8 mouse cellular contexts compared by ENCODE assay signal in the genomic region with DNA sequence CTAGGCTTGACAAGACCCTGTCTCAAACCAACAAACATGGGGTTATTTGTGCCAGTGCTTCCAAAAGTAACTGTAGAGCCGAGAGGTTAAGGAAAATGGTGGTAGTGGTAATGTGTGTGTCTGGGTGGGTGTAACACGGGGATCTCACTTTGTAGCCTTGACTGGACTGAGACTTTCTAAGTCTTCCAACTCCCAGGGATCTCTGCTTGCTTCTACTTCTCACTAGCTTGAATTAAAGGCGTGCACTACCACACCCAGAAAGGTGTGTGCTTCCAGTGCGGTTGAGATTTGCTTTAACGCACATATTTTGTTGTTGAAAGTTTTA. TPM values are rescaled to one million over a fixed set of nuclear protein-coding genes. Genes with fewer than 3 reads are reported as not detected.
DNase-seq lines count a peak whose midpoint lies in the region; ATAC-seq and TF ChIP-seq lines count a peak whose summit lies in the region.

No protein-coding gene starts in this region.

- peak overlapping the region; percentile 96 for H3ac ChIP-seq in myocyte (ENCODE audit: control insufficient read depth, insufficient read length)

- peaks cover 30% of the 10 kb centered on the region for H3K79me2 ChIP-seq in myocyte (ENCODE audit: control insufficient read depth, insufficient read depth)

- peak overlapping the region; percentile 93 for H3K9ac ChIP-seq in kidney, postnatal 0 days (ENCODE audit: low read depth, low read length)
- peak overlapping the region; percentile 40 for H3K9ac ChIP-seq in embryonic facial prominence, embryonic 12.5 days
- peak overlapping the region; percentile 99 for H3K9ac ChIP-seq in intestine, embryonic 16.5 days (ENCODE audit: low read depth, low read length)

- no peaks in the 10 kb centered on the region for H3K36me3 ChIP-seq in kidney, postnatal 0 days (ENCODE audit: insufficient read depth, low read length)
- no peaks in the 10 kb centered on the region for H3K36me3 ChIP-seq in embryonic facial prominence, embryonic 12.5 days
- H3K36me3 ChIP-seq in intestine, embryonic 16.5 days (ENCODE audit: control insufficient read depth, insufficient read depth, low read length) = no peaks in the 10 kb centered on the region
- peaks cover 6% of the 10 kb centered on the region for H3K36me3 ChIP-seq in myocyte (ENCODE audit: control insufficient read depth, insufficient read depth)

- peak overlapping the region; percentile 75 for H3K4me3 ChIP-seq in kidney, postnatal 0 days (replicated peaks; ENCODE audit: low read depth, low read length)
- H3K4me3 ChIP-seq in embryonic facial prominence, embryonic 12.5 days = peak overlapping the region; percentile 78
- peak overlapping the region; percentile 85 for H3K4me3 ChIP-seq in intestine, embryonic 16.5 days (ENCODE audit: low read length)
- peak overlapping the region; percentile 32 for H3K4me3 ChIP-seq in myocyte

- no peaks in the 10 kb centered on the region for H3K9me3 ChIP-seq in kidney, postnatal 0 days (replicated peaks; ENCODE audit: low read length)
- no peaks in the 10 kb centered on the region for H3K9me3 ChIP-seq in embryonic facial prominence, embryonic 12.5 days
- H3K9me3 ChIP-seq in intestine, embryonic 16.5 days (ENCODE audit: control insufficient read depth, low read length) = no peaks in the 10 kb centered on the region

- TF ChIP-seq CTCF in kidney, postnatal 0 days (IDR thresholded peaks at IDR 0.05; ENCODE audit: low read depth) = no peak

- 11% methylated on average over 5 of the region's 5 CpGs for WGBS in kidney, postnatal 0 days
- WGBS in embryonic facial prominence, embryonic 12.5 days = 9% methylated on average over 5 of the region's 5 CpGs
- WGBS in intestine, embryonic 16.5 days = 8% methylated on average over 5 of the region's 5 CpGs

- peak overlapping the region; percentile 56 for H3K4me2 ChIP-seq in kidney, postnatal 0 days (ENCODE audit: low read length)
- H3K4me2 ChIP-seq in embryonic facial prominence, embryonic 12.5 days (replicated peaks) = peak overlapping the region; percentile 52
- H3K4me2 ChIP-seq in intestine, embryonic 16.5 days (ENCODE audit: low read depth, low read length) = peak overlapping the region; percentile 63
- peak overlapping the region; percentile 99 for H3K4me2 ChIP-seq in myocyte (ENCODE audit: low read depth)

- ATAC-seq in kidney, postnatal 0 days (replicated peaks; ENCODE audit: low FRiP score, low read depth) = no peak
- ATAC-seq in embryonic facial prominence, embryonic 12.5 days (ENCODE audit: insufficient number of reproducible peaks, insufficient read depth, low FRiP score, low TSS enrichment) = peak; percentile 43
- peak; percentile 60 for ATAC-seq in intestine, embryonic 16.5 days

- peak overlapping the region; percentile 63; the same call in 1 of the 2 replicates for H3K27ac ChIP-seq in kidney, postnatal 0 days
- peak overlapping the region; percentile 79 for H3K27ac ChIP-seq in embryonic facial prominence, embryonic 12.5 days
- H3K27ac ChIP-seq in intestine, embryonic 16.5 days (ENCODE audit: low read length) = peak overlapping the region; percentile 91

- no peak for TF ChIP-seq POLR2A in myocyte (IDR thresholded peaks at IDR 0.05; ENCODE audit: insufficient read length, low read depth)

- H3K4me1 ChIP-seq in kidney, postnatal 0 days (replicated peaks; ENCODE audit: insufficient read depth, low read length) = no peaks in the 10 kb centered on the region; the same call in 1 of the 2 replicates
- peaks cover 7% of the 10 kb centered on the region; the same call in 1 of the 2 replicates for H3K4me1 ChIP-seq in embryonic facial prominence, embryonic 12.5 days
- 0 out of 2 replicates have a peak, but pooled peaks cover 3% of the 10 kb centered on the region for H3K4me1 ChIP-seq in intestine, embryonic 16.5 days (ENCODE audit: control insufficient read depth, insufficient read depth, low read length)

- H3K27me3 ChIP-seq in kidney, postnatal 0 days (ENCODE audit: insufficient read depth, low read length) = no peaks in the 10 kb centered on the region
- H3K27me3 ChIP-seq in embryonic facial prominence, embryonic 12.5 days = no peaks in the 10 kb centered on the region
- no peaks in the 10 kb centered on the region for H3K27me3 ChIP-seq in intestine, embryonic 16.5 days (replicated peaks; ENCODE audit: control insufficient read depth, insufficient read depth, low read length)
- H3K27me3 ChIP-seq in myocyte (ENCODE audit: control insufficient read depth, insufficient read depth, insufficient read length) = no peaks in the 10 kb centered on the region

- no peak for DNase-seq in kidney, postnatal 0 days (ENCODE audit: low spot score)
- DNase-seq in kidney, postnatal 25 days = no peak
- DNase-seq in frontal cortex, adult 2 months (ENCODE audit: extremely low spot score in 1 of 2, low spot score in 1 of 2) = no peak
- DNase-seq in embryo, embryonic 10.5 days (ENCODE audit: low spot score) = no peak
- DNase-seq in frontal cortex, postnatal 10 days (ENCODE audit: low spot score in 2 of 2) = no peak

TF ChIP-seq in myocyte, 11 proteins besides CTCF, POLR2A, EP300 and RAD21:
- TF ChIP-seq E2F4 (IDR thresholded peaks at IDR 0.05; ENCODE audit: insufficient read depth) = no peak

RNA-seq across cellular contexts. Expression of a gene that starts 0.3 kb away (rescaled TPM):
- 15.9 and 17.2 TPM in 2 replicates for polyA plus RNA-seq in kidney, postnatal 0 days (2015; fragmentation: Nextera tagmentation; extraction: Ambion mirVana)
- polyA plus RNA-seq in embryonic facial prominence, embryonic 12.5 days (2016; fragmentation: Nextera tagmentation; extraction: Ambion mirVana) = 26.3 and 29.2 TPM in 2 replicates
- polyA plus RNA-seq in intestine, embryonic 16.5 days (2015; fragmentation: Nextera tagmentation; extraction: Ambion mirVana) = 12.6 and 16.0 TPM in 2 replicates
- 5.3 TPM for polyA plus RNA-seq in myocyte (2012; fragmentation: generic; extraction: Trizol)
- polyA plus RNA-seq in frontal cortex, adult 2 months (2012; rRNA removed) = 27.0 and 30.3 TPM in 2 replicates

RNA-seq across cellular contexts. Expression of a gene that starts 12.7 kb away (rescaled TPM):
- 3.9 and 4.5 TPM in 2 replicates for polyA plus RNA-seq in kidney, postnatal 0 days (2015; fragmentation: Nextera tagmentation; extraction: Ambion mirVana)
- polyA plus RNA-seq in embryonic facial prominence, embryonic 12.5 days (2016; fragmentation: Nextera tagmentation; extraction: Ambion mirVana) = 0.29 and 0.52 TPM in 2 replicates
- 2.7 and 3.5 TPM in 2 replicates for polyA plus RNA-seq in intestine, embryonic 16.5 days (2015; fragmentation: Nextera tagmentation; extraction: Ambion mirVana)
- polyA plus RNA-seq in myocyte (2012; fragmentation: generic; extraction: Trizol) = 0.16 TPM
- 18.1 and 18.2 TPM in 2 replicates for polyA plus RNA-seq in frontal cortex, adult 2 months (2012; rRNA removed)

RNA-seq across cellular contexts. Expression of a gene that starts 47.9 kb away (rescaled TPM):
- not detected in 2 replicates for polyA plus RNA-seq in kidney, postnatal 0 days (2015; fragmentation: Nextera tagmentation; extraction: Ambion mirVana)
- polyA plus RNA-seq in embryonic facial prominence, embryonic 12.5 days (2016; fragmentation: Nextera tagmentation; extraction: Ambion mirVana) = not detected in 2 replicates
- polyA plus RNA-seq in intestine, embryonic 16.5 days (2015; fragmentation: Nextera tagmentation; extraction: Ambion mirVana) = 1,904 and 2,500 TPM in 2 replicates
- 85.4 TPM for polyA plus RNA-seq in myocyte (2012; fragmentation: generic; extraction: Trizol)
- 0.24 and 0.25 TPM in 2 replicates for polyA plus RNA-seq in frontal cortex, adult 2 months (2012; rRNA removed)

Comparison
In these comparisons a context has a peak if more than half of its experiments do, and no peak if none do; other contexts are left out.
1. H3K4me3 ChIP-seq: peak in every context shown above with its lines; median percentile 85 in intestine, embryonic 16.5 days; 78 in embryonic facial prominence, embryonic 12.5 days; 75 in kidney, postnatal 0 days; 32 in myocyte.
2. H3K9ac ChIP-seq: peak in every context shown above with its lines; median percentile 99 in intestine, embryonic 16.5 days; 93 in kidney, postnatal 0 days; 40 in embryonic facial prominence, embryonic 12.5 days.
3. RNA of a gene that starts 47.9 kb away (polyA plus RNA-seq): 1,904 to 2,500 TPM in intestine, embryonic 16.5 days and 85.4 TPM in myocyte (single experiment); 0.24 to 0.25 TPM in frontal cortex, adult 2 months, not detected in kidney, postnatal 0 days and not detected in embryonic facial prominence, embryonic 12.5 days; every median in the first group is over 10 times any median in the second.
4. Peak in every context shown above with its lines, with median percentiles within 50 percentile points of each other: H3K27ac ChIP-seq and H3K4me2 ChIP-seq.